Mouse (Mus musculus) lung, adult 2 months (tissue): ENCODE data around the gene Cyp4f39. TPM values are rescaled to one million over a fixed set of nuclear protein-coding genes. Genes with fewer than 3 reads are reported as not detected.

Source experiments
- DNase-seq: peaks from one replicate; pipeline ENCODE4 v3.0.0; 2022
- H3K4me1 ChIP-seq: fragments of 200-500 bp; 2 replicates; pipeline ENCODE4 v1.6.1; 2011; ENCODE audit warnings: low read length; ENCODE audit not compliant: control insufficient read depth, insufficient read depth
- H3K4me3 ChIP-seq: fragments of 200-500 bp; replicated peaks from 2 replicates; pipeline ENCODE3; 2011; ENCODE audit warnings: low read depth, mild to moderate bottlenecking, control low read depth, low read length; ENCODE audit errors: extremely low read depth
- CTCF ChIP-seq: fragments of 200-500 bp; IDR thresholded peaks from 2 replicates; pipeline ENCODE4 v1.5.1; 2011; ENCODE audit warnings: mild to moderate bottlenecking, low read length, control low read depth; ENCODE audit not compliant: insufficient read depth
- POLR2A ChIP-seq: fragments of 200-500 bp; IDR thresholded peaks from 2 replicates; pipeline ENCODE4 v1.6.1; 2011; ENCODE audit warnings: low read depth, mild to moderate bottlenecking, control low read depth, low read length, borderline replicate concordance; ENCODE audit errors: extremely low read depth
- WGBS: fragments of 180-500 bp; shearing (Covaris S2); methylation state at CpG from one replicate; pipeline ENCODE4 v1.1.7; 2018; 5-methylcytosine and 5-hydroxymethylcytosine counted together
- polyA plus RNA-seq: library from polyadenylated mRNA; depleted of rRNA; stranded (reverse); fragments of >200 nt; gene quantifications from 2 replicates; pipeline ENCODE4 v1.2.3, GENCODE M21; 2012

The Cyp4f39 gene
- polyA plus RNA-seq, 1 experiment = 18.7 TPM

GRCm38 (mm10) chr17:32470795-32471194 lies 18.3 kb downstream of the Cyp4f39 start:
- TF ChIP-seq POLR2A = no peak
- TF ChIP-seq CTCF = no peak
- 71% methylated on average over 4 of the region's 4 CpGs for WGBS
- no peak overlapping the region for H3K4me3 ChIP-seq

GRCm38 (mm10) chr17:32472176-32472575 lies 19.7 kb downstream of the Cyp4f39 start:
- Histone ChIP-seq H3K4me1 (no peaks in the 10 kb centered on the region), H3K4me3 (no peak overlapping the region)
- 40% methylated on average over 7 of the region's 7 CpGs for WGBS
- TF ChIP-seq POLR2A (no peak), CTCF (no peak)
- DNase-seq = no peak

More at GRCm38 (mm10) chr17:32470795-32471194, 18.3 kb downstream of the Cyp4f39 start:
- DNase-seq = no peak
- no peaks in the 10 kb centered on the region for H3K4me1 ChIP-seq

- 68% methylated on average over 5 of the region's 5 CpGs for WGBS
- Histone ChIP-seq H3K4me3 (no peak overlapping the region), H3K4me1 (no peaks in the 10 kb centered on the region)
- no peak for DNase-seq
- no peak for TF ChIP-seq POLR2A
- TF ChIP-seq CTCF = no peak
Observed at GRCm38 (mm10) chr17:32474954-32475560, 22.5 kb downstream of the Cyp4f39 start.

GRCm38 (mm10) chr17:32477204-32477603 lies 24.7 kb downstream of the Cyp4f39 start:
- Histone ChIP-seq H3K4me1 (no peaks in the 10 kb centered on the region), H3K4me3 (no peak overlapping the region)
- WGBS = 94% methylated on average over 1 of the region's 1 CpGs
- no peak for DNase-seq
- TF ChIP-seq POLR2A (no peak), CTCF (no peak)

GRCm38 (mm10) chr17:32478727-32479126 lies 26.2 kb downstream of the Cyp4f39 start:
- DNase-seq = no peak
- WGBS = 44% methylated on average over 2 of the region's 2 CpGs
- TF ChIP-seq CTCF = no peak
- no peaks in the 10 kb centered on the region for H3K4me1 ChIP-seq
- no peak overlapping the region for H3K4me3 ChIP-seq

GRCm38 (mm10) chr17:32479554-32480506 lies 27.3 kb downstream of the Cyp4f39 start:
- TF ChIP-seq CTCF (no peak), POLR2A (no peak)
- 10% methylated on average over 8 of the region's 8 CpGs for WGBS
- Histone ChIP-seq H3K4me3 (no peak overlapping the region), H3K4me1 (no peaks in the 10 kb centered on the region)
- no peak for DNase-seq

- no peak for TF ChIP-seq CTCF
- TF ChIP-seq POLR2A = no peak
Observed at GRCm38 (mm10) chr17:32481766-32482165, 29.2 kb downstream of the Cyp4f39 start.

GRCm38 (mm10) chr17:32483200-32483599 lies 30.7 kb downstream of the Cyp4f39 start:
- Histone ChIP-seq H3K4me3 (no peak overlapping the region), H3K4me1 (no peaks in the 10 kb centered on the region)
- peak; percentile 83 for DNase-seq
- TF ChIP-seq CTCF = peak; percentile 72
- TF ChIP-seq POLR2A = no peak
- WGBS = 10% methylated on average over 18 of the region's 18 CpGs

More at GRCm38 (mm10) chr17:32481766-32482165, 29.2 kb downstream of the Cyp4f39 start:
- Histone ChIP-seq H3K4me3 (no peak overlapping the region), H3K4me1 (no peaks in the 10 kb centered on the region)
- no peak for DNase-seq
- WGBS = 78% methylated on average over 14 of the region's 14 CpGs

- TF ChIP-seq CTCF = no peak
- peak; percentile 62; the same call in 1 of the 2 replicates for TF ChIP-seq POLR2A
- H3K4me3 ChIP-seq = peak overlapping the region; percentile 48
- 16% methylated on average over 30 of the region's 30 CpGs for WGBS
- H3K4me1 ChIP-seq = 0 out of 2 replicates have a peak, but pooled peaks cover 2% of the 10 kb centered on the region
- peak; percentile 37 for DNase-seq
Observed at GRCm38 (mm10) chr17:32492349-32492980, 39.9 kb downstream of the Cyp4f39 start.
